Mouse (Mus musculus): ENCODE measurements at regions not wholly inside any gene's neighbourhood (a gene's known extent, or its start where the extent isn't known, plus 50 kb on each side); places are given as distances from the start of the nearest gene placed in this dataset.
A peak's percentile ranks its signal among the peaks of the same experiment; 100 is the strongest.

DNA sequence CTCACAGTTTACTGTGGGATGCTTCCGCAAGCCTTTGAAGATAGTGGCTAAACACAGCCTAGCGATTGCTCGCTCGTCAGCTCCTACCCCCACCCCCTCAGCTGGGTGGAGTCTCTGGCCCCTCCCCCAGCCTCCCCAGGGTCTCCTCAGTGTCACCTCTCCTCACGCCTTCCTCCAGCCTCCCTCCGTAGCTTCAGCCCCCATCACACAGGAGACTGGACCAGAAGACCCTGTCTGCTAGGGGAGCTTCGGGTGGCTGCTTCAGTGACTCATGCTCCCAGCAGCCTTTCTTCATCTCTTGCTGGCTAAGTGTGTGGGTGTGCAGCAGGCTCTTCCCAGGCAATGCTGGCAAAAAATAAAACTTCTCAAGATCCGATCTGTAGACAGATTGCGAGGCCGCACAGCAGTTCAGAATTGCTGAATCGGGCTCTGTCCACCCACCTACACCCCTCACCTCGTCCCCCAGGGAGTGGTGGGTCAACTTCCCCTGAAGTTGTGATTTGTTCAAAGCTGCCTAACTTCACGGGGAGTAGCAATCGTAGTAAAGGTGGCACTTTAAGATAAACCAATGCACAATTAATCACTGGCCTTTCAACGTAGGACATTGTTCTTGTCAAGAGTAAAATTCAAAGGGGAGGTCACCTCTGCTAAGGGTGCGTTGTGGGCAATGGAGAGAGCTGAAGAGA is 61.2 kb upstream of the Ankrd28 start:
- peak; percentile 29 to 77 for DNase-seq (ENCODE audit: low spot score in 2 of 2)

DNA sequence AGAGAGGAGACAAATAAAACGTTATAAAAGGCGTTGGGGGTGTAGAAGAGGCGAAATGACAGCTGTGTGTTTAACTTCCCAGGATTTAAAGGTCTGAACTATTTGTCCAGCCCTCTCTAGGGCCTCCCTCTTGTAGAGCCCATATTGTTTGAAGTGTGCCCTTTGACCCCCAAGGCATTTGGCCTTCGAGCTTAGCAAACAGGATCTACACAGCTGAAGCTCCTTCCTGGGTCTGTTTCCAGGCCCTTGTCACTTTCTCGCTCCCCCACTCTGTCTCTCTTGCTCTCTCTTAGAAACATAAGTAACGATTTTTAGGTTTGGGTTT is 61.7 kb upstream of the Ankrd28 start:
- no peak for DNase-seq (ENCODE audit: low spot score in 2 of 2)

DNA sequence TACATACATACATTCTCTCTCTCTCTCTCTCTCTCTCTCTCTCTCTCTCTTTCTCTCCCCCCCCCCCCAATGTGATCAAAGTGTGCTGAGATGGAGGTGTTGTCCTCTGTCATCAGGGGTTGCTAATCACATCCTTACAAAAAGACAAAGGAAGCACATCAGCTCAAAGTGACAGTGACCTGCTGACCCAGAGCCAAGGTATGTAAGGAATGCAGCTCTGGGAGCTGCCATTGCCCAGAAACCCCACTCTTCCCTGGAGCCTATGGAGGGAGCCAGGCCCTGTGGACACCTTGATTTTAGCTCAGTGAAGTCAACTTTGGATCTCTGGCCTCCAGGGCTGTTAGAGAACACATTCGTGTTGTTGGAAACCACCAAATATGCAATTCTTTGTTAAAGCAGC is 66.0 kb upstream of the Ankrd28 start:
- no peak for DNase-seq (ENCODE audit: low spot score in 2 of 2)

DNA sequence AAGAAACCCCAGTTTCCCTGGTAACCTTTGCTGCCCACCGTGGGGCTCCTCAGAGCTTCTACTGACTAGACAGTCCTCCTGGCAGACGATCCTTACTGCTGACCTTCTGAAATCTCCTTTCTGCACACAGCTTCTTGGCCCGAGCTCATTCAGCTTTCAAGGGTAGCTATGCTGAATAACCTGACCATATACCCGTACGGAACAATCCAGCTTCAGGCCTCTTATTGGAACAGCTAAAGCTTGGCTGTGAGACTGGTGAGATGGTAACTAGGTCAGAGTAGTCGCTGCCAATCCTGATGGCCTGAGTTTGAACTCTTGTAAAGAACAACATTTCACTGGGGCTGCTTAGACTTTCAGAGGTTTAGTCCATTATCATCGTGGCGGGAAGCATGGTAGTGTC is 69.1 kb upstream of the Ankrd28 start:
- no peak for DNase-seq (ENCODE audit: low spot score in 2 of 2)

DNA sequence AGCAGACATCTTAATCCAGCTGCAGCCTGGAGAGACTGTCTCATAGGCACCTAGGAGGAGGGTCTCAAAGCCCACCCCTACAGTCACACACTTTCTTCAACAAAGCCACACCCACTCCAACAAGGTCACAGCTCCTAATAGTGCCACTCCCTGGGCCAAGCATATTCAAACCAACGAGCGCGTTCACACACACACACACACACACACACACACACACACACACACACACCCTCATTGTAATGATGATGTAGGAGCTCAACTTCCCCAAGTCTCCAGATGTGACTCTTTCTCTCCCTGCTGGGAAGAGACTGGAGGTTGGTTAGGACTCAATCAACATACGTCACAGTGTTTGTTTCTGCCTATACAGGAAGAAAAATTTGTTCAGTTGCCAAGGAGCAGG is 69.5 kb upstream of the Ankrd28 start:
- no peak for DNase-seq (ENCODE audit: low spot score in 2 of 2)

DNA sequence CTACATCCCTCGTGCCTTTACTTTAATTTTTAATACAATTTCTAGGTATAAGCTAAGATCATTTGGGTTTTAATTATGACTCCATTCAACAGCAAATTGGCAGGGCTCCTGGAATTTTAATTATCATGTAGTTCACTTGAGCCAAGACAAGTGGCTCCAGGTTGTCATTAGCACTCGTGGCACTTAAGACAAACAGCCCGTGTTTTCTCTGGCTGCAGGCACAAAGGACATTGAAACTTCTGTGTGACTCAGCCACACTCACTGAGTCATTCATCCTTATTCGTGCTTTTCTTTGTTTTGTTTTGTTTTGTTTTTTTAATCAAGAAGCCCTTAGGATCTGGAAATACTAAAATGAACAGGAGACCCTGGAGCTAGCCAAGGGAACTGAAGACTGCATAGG is 71.5 kb upstream of the Ankrd28 start:
- no peak for DNase-seq (ENCODE audit: low spot score in 2 of 2)

DNA sequence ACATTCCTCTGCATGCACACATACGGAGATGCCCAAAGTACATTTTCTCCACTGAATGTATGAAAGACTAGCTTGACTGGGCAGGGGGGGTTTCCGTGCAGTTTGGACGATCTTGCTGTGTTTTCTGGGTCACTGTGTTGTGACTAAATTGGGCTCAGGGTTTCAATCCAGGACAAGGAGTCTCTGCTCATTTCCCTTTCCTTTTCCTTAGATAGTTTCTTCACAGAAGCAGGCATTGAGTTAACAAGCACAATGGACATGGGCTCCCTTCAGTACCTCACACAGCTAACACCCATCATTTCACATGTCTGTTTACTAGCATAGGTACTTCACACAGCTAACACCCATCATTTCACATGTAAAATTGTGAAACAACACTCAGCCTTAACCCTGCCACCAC is 73.2 kb upstream of the Ankrd28 start:
- no peak for DNase-seq (ENCODE audit: low spot score in 2 of 2)

DNA sequence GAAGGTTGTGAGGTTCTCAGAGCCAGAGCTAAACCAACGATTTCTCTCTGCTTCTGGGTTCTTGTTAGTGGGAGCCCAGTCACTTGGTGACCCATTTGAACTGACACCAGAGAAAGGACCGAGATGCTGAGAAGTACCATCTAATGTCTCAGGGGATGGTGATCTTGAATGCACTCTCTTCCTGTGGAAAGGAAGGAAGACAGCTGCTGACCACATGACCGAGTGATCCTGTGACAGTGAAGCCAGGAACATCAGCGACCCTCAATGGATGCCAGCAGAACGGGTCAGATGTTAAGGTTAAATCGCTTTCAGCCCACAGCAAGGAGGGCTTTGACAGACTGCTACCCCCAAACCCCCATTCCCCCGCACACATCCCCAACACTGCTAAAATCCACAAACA is 78.1 kb upstream of the Ankrd28 start:
- DNase-seq (ENCODE audit: low spot score in 2 of 2), result no peak

DNA sequence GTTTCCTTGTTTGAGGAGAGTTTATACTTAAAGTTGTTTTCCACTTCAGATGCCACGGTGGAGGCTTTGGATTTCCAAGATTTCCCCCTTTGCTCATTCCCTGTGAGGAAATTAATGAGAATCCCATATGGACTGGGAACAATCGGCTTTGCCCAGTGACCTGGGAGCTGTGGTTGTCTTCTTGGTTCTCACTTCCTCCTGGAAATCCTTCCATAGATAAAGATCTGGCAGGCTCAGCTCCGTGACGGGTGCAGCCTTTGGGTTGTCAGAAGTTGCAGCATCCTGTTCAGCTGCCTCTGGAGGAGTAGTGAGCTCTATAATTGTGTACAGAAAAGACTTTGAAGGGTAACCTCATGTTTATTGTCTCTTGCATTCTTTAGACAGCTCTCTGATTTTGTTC is 78.8 kb upstream of the Ankrd28 start:
- no peak for DNase-seq (ENCODE audit: low spot score in 2 of 2)

DNA sequence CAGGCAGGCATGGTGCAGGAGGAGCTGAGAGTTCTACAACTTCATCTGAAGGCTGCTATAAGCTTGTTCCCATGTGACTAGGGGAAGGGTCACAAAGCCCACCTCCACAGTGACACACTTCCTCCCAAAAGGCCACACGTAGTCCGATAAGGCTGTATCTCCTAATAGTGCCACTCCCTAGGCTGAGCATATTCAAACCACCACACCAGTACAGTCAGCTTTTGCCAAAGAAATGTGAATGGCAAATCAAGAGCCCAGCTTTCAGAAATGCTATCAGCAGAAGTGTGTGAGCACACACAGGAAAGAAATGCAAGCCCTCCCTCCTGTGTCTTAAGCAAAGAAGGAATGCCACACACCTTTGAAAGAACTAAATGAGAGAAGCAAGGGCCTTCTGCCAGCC is 80.4 kb upstream of the Ankrd28 start:
- DNase-seq (ENCODE audit: low spot score in 2 of 2), result no peak

DNA sequence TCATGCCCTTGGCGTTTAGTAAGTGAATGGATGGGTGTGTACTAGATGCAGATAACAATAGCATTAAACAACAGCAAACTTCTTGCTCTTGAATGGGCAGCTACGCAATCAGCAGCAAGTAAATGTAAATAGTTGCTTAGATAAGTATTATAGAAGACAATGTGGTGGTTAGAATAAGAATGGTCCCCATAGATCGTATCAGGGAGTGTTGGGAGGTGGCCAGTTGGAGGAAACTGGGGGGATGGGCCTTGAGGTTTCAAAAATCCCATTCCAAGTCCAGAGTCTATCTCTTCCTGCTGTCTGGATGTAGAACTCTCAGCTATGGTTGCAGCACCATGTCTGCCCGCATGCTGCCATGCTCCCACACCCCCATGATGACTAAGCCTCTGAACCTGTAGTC is 88.0 kb upstream of the Ankrd28 start:
- no peak for DNase-seq (ENCODE audit: low spot score in 2 of 2)

DNA sequence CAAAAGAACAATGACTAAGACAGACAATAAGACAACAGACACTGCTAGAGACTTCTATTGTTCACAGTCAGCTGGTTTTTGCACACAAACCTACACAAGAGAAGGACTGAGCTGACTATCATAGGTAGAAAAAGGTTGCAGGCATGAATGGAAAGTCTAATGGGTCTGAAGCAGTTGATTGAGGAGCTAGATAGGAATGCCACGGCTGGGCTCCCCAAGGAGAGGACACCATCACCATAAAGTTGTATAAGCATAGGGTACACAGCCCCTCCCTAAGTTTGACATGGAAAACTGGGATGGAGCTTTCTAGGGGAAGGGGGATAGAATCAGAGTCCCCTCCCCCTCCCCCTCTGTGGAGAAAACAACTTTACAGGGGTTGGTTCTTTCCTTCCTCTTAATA is 88.5 kb upstream of the Ankrd28 start:
- DNase-seq (ENCODE audit: low spot score in 2 of 2), result no peak

DNA sequence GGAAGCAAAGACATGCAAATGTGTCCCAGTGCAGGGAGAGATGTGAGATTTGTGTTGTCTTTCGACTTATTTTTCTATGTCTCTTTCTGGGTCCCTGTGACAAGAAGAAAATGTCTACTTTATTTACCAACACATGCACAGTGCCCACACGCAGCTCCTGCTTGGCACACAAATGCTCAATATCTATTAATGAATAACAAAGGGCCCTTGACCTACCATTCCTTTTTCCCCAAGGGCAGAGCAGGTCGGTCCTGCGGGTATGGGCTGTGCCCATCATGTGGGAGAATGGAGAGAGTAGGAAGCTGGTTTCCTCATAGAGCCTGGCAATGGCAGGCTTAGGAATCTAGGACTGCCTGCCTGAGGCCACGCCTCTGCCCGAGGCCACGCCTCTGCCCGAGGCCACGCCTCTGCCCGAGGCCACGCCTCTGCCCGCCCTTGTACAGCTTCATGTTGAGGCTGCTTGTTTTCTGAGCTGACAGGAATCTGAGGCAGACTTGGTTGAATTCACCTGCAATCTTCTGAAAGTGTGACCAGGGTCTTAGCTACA is 98.8 kb upstream of the Ankrd28 start:
- DNase-seq (ENCODE audit: low spot score in 2 of 2), result no peak

DNA sequence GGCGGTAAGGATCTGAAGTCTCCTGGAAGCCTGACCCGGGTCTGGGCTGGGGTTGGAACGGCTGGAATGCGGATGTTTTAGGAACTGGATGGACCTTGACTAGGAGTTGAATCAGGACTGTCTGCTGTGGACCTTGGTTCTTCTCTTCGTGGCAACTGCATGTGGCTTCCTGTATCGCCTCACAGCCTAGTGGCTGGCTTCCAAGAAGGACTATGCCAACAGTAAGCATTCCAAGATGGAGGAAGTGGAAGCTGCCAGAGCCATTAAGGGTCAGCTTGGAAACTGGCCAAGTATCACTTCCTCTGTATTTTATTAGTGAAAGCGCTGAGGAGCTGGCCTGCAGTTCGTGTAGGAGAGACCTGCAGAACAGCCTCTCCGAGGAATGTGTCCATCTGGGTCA is 98.4 kb upstream of the Galnt15 start:
- DNase-seq (ENCODE audit: low spot score in 2 of 2), result peak in 1 of 2 experiments; percentile 26

DNA sequence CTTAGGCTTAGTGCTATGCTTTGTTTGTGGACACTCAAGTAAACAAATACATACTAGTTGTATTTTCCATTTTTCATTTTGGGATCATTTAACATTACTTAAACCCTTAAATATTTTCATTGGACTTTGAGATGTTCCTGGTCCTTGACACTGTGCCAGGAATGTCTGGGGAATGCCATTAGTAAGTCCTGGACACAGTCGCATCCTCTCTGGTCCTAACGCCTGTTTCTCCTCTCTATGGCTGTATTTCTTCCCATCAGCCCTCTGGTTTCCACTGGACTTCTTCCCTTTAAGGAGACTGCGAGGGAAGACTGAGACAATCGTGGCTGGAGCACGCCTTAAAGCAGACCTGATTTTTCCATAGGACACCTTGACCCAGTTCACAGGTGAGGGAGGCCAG is 96.8 kb upstream of the Galnt15 start:
- no peak for DNase-seq (ENCODE audit: low spot score in 2 of 2)

DNA sequence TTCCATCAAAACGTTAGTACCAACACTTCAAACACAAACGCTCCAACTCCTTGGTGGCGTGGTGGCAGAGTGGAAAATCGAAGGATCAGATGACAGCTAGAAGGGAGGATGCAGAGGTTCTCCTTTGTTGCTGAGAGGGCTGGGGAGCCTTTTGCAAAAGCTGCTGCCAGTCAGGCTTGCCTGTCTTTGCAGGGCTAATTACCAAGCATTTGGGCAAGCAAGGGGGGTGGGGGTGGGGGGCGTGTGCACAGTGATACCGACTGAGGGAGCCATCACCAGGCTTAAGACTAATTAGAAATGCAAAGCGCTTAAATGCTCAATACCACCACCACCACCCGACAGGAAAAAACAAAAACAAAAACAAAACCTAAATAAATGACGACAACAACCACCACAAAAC is 95.3 kb upstream of the Galnt15 start:
- DNase-seq (ENCODE audit: low spot score in 2 of 2), result no peak

DNA sequence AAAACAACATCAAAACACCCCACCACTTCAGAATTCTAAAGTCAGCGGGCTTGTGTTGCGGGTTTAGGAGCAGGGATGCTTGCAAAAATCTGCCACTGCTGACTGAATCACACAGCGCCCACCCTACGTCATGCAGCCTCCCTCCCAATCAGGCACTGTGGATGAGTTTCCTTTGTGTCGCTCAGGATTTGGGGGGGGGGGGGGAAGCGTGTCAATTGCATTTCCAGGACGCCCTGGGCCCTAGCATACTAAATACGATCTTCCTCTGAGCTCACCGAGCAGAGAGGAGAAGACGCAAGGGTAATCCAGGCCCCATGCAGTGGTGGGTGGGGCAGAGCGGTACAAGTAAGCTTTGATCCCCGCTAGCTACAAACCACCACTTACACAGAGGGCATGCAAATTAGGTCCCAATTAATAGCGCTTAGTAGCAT is 94.9 kb upstream of the Galnt15 start:
- DNase-seq (ENCODE audit: low spot score in 2 of 2), result peak; percentile 18 to 29

DNA sequence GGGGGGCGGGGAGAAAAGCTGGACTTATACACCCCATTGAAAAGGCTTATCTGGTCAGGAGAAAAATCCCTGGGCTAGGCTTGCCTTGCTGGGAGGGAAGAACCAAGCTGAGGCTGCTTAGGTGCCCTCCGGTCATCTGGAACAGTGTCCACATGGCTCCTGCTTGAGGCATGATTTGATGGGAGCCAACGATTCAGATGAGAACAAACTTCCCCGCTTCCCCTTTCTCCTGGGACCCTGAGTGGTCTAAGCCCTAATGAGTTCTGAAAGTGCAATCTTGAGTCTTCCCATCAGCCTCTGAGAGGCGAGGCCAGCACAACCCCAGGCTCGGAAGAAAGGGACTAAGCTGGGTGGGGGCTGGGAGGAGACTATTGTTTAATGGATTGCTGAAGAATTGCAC is 94.5 kb upstream of the Galnt15 start:
- peak in 1 of 2 experiments; percentile 12 for DNase-seq (ENCODE audit: low spot score in 2 of 2)

DNA sequence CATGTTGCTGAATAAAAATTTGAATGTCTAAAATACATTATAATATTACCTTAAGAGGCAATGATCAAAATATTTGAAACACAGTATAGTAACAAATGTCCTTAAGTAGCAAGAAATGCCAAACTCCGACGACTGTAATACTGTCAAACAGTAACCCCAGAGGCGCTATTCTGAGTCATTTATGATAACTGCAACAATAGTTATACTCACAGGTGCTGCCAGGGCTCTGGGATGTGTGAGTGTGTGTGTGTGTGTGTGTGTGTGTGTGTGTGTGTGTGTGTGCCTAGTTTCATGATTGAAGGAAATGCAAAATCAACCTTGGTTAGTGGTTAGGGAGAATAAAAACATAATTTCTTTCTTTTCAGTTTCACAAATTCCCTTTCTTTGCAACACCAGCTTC is 94.0 kb upstream of the Galnt15 start:
- DNase-seq (ENCODE audit: low spot score in 2 of 2), result no peak

DNA sequence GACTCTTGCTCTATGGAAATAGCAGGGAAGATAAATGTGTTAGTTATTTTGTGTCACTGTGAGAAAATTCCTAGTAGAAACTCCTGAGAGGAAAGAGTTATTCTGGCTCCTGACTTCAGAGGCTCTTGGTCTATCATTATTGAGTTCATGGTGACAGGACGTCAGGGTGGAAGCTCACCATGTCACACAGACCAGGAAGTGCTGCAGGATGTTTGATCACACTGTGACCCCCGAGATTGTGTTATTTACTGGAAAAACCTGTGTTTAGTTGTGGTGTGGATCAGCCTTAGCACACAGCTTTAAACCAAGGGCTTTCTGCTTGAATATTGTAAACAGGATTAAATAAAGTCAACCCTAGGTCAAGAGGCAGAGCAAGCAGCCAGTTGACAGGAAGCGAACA is 93.4 kb upstream of the Galnt15 start:
- no peak for DNase-seq (ENCODE audit: low spot score in 2 of 2)

DNA sequence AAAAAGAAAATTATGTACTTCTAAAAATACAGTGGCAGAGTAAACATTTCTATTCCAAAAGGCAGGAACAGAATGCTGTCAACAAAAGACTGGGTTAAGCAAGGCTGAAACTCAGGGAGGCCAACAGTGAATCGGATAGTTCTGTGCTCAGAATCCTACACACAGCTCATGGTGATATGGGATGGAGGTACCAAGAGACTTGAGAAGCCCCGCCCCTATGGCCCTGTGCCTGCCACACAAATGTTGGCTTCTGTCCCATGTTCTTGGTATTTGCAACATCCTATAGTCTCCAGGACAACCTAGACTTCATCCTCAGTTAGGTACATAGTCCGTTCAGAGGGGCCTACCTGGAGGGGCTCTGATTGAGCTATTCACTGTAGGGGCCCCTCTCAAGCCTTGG is 92.2 kb upstream of the Galnt15 start:
- no peak for DNase-seq (ENCODE audit: low spot score in 2 of 2)

DNA sequence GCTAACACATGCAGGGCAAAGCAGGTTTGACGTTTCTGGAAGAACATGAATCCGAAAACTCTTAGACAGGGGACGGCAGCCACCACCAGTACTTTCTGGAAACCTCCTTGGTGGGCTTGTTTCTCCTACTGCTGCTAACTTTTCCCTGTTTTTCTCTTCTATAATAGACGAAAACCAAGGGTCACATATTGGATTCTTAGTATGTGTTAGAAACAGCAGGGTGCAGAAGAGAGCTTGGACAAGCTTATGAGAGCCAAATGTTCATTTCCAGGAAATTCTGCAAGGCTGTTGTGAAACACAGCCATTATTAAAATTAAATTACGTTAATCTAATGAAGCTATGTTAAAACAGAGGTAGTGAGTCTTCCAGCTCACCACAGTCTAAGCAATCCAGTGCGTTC is 87.9 kb upstream of the Galnt15 start:
- no peak for DNase-seq (ENCODE audit: low spot score in 2 of 2)

DNA sequence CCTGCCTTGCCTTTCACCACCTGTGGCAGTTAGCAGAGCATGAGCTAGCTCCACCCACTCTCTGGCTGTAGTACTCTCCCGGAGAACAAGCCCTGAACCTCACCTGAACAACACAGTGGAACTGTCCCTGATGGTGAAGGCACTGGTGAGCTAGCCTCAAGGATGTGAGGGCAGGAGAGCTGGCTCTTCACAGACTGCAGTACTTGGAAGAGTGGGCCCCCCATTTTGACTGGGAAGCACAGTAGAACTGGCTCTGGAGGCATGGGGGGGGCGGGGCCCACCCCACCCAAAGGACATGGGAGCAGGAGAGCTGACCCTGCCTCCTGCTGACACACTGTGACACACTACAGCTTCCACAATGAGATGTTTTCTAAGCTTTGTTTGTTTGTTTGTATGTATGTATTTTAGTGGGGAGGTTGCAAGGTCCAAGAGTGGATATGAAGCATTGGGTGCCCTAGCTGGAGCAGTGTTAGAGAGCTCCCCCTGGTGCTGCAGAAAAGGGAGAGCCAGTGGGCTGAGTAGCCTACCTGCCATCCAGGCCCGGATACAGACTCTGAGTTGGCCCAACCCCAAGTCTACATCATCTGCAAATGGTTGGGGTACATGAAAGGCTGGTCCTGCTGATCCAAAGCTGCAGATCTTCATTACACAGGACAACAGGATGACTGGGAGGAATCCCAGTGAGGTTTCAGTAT is 86.4 kb upstream of the Galnt15 start:
- DNase-seq (ENCODE audit: low spot score in 2 of 2), result no peak
